Mouse (Mus musculus): ENCODE results near the gene Aoc2.

- TF ChIP-seq CTCF (conservative IDR thresholded peaks at IDR 0.05 in 1 of 2, IDR thresholded peaks at IDR 0.05 in 1 of 2; ENCODE audit: low read depth in 2 of 2, low read length in 2 of 2) (no peak), MAFK (IDR thresholded peaks at IDR 0.05; ENCODE audit: insufficient replicate concordance, low read length) (no peak), EP300 (IDR thresholded peaks at IDR 0.05; ENCODE audit: low read length) (no peak), BHLHE40 (IDR thresholded peaks at IDR 0.05; ENCODE audit: low read depth, low read length) (no peak), POLR2A (IDR thresholded peaks at IDR 0.05; ENCODE audit: low read depth, low read length) (no peak), ZC3H11A (IDR thresholded peaks at IDR 0.05; ENCODE audit: low read depth, low read length) (no peak), JUND (conservative IDR thresholded peaks at IDR 0.05; ENCODE audit: low read depth, low read length) (no peak), ZKSCAN1 (IDR thresholded peaks at IDR 0.05; ENCODE audit: borderline replicate concordance, low read depth, low read length) (no peak), ZMIZ1 (IDR thresholded peaks at IDR 0.05; ENCODE audit: low read depth, low read length) (no peak), MAX (IDR thresholded peaks at IDR 0.05; ENCODE audit: low read length) (no peak), HCFC1 (IDR thresholded peaks at IDR 0.05; ENCODE audit: low read depth, low read length) (no peak), ZNF384 (IDR thresholded peaks at IDR 0.05; ENCODE audit: low read depth, low read length) (no peak)
Measured at GRCm38 (mm10) chr11:101287306-101287705, 37.6 kb upstream of the Aoc2 start.
